Mouse (Mus musculus): ENCODE data around the gene Mpped2.

GRCm38 (mm10) chr2:106774251-106775196 lies 81.5 kb downstream of the Mpped2 start:
- TF ChIP-seq CTCF (IDR thresholded peaks at IDR 0.05; ENCODE audit: control insufficient read depth, insufficient read depth, insufficient read length) = no peak
- no peak for TF ChIP-seq MAX (IDR thresholded peaks at IDR 0.05)
- TF ChIP-seq USF1 (IDR thresholded peaks at IDR 0.05; ENCODE audit: low read depth) = no peak
- TF ChIP-seq MYOD1 (IDR thresholded peaks at IDR 0.05; ENCODE audit: control insufficient read depth, insufficient read length, low read depth) = no peak
- no peak for TF ChIP-seq CEBPB (IDR thresholded peaks at IDR 0.05; ENCODE audit: low read depth)
- no peak for TF ChIP-seq FOSL1 (IDR thresholded peaks at IDR 0.05; ENCODE audit: insufficient read depth, low read length, poor library complexity, severe bottlenecking)
